Mouse (Mus musculus) heart, adult 2 months (tissue): ENCODE data around the gene Mt2. TPM values are rescaled to one million over a fixed set of nuclear protein-coding genes. Genes with fewer than 3 reads are reported as not detected.

ENCODE experiments used
- DNase-seq, 2 experiments: peaks; one replicate each; pipeline ENCODE4 v3.0.0; 2021
- H3K27ac ChIP-seq: fragments of 200-600 bp; 2 replicates; pipeline ENCODE4 v1.8.1; 2022
- H3K27me3 ChIP-seq: fragments of 200-500 bp; 2 replicates; pipeline ENCODE4 v1.6.1; 2012; ENCODE audit warnings: mild to moderate bottlenecking, low read length, inconsistent platforms, mixed read lengths; ENCODE audit not compliant: control insufficient read depth, insufficient read depth
- H3K36me3 ChIP-seq: fragments of 200-500 bp; 2 replicates; pipeline ENCODE4 v1.6.1; 2012; ENCODE audit warnings: low read length, inconsistent platforms; ENCODE audit not compliant: control insufficient read depth, insufficient read depth
- H3K4me1 ChIP-seq: fragments of 200-500 bp; 2 replicates; pipeline ENCODE4 v1.6.1; 2011; ENCODE audit warnings: low read length; ENCODE audit not compliant: control insufficient read depth, insufficient read depth
- H3K4me3 ChIP-seq: fragments of 200-600 bp; 2 replicates; pipeline ENCODE4 v1.8.1; 2022
- H3K79me2 ChIP-seq: fragments of 200-500 bp; replicated peaks from 2 replicates; pipeline ENCODE4 v1.6.1; 2012; ENCODE audit warnings: mild to moderate bottlenecking, inconsistent platforms, low read length, moderate library complexity, mixed read lengths; ENCODE audit not compliant: control insufficient read depth, insufficient read depth
- H3K9ac ChIP-seq: fragments of 200-500 bp; 2 replicates; pipeline ENCODE4 v1.6.1; 2012; ENCODE audit warnings: low read depth, mild to moderate bottlenecking, control low read depth, inconsistent platforms, low read length, mixed read lengths
- CTCF ChIP-seq: fragments of 200-600 bp; IDR thresholded peaks from 2 replicates; pipeline ENCODE4 v1.8.1; 2022; ENCODE audit warnings: antibody characterized with exemption, mild to moderate bottlenecking, moderate library complexity
- EP300 ChIP-seq: fragments of 200-500 bp; IDR thresholded peaks from 2 replicates; pipeline ENCODE4 v1.6.1; 2011; ENCODE audit warnings: low read depth, low read length, control low read depth; ENCODE audit not compliant: insufficient read depth
- POLR2A ChIP-seq: fragments of 200-500 bp; IDR thresholded peaks from 2 replicates; pipeline ENCODE4 v1.6.1; 2011; ENCODE audit warnings: mild to moderate bottlenecking, low read depth, low read length, control low read depth; ENCODE audit not compliant: insufficient read depth
- WGBS: fragments of 180-500 bp; shearing (Covaris S2); methylation state at CpG from one replicate; pipeline ENCODE4 v1.1.7; 2018; 5-methylcytosine and 5-hydroxymethylcytosine counted together
- intact Hi-C: fragments of 180-260 bp; cut with DNase I; formaldehyde crosslinking; loops from one replicate; pipeline ENCODE4 v1.15.1; 2025
- polyA plus RNA-seq: library from polyadenylated mRNA; depleted of rRNA; stranded (reverse); fragments of >200 nt; gene quantifications from 2 replicates; pipeline ENCODE4 v1.2.3, GENCODE M21; 2012
- total RNA-seq, 2 experiments: library from RNA; stranded (reverse); gene quantifications; 2 replicates each; pipeline ENCODE4 v1.2.3; 2021

The Mt2 gene
- total and polyA plus RNA-seq, 3 experiments: 32.2 to 74.4 (median 51.8) TPM

DNA sequence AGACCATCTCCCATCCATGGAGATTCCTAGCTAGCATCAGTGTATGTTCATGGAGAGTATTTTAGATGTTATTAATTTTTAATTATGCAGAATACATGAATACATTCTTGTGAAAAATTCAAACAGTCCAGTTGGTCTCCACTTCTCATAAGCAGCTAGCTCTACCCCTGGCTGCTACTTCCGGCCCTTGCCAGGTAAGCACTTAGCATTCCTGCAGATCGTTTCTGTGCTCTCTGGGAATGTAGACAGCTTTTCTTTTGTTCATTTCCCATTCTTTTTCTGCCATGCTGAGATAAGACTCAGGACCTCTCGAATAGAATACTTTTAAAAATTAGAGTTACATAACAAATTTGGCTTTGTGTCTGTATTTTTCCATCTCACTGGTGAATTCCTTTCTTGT, 31.6 kb downstream of the Mt2 start:
- intact Hi-C loops: no loop called here
- Histone ChIP-seq H3K9ac (no peak overlapping the region), H3K4me1 (no peaks in the 10 kb centered on the region), H3K27ac (no peak overlapping the region), H3K27me3 (no peaks in the 10 kb centered on the region), H3K79me2 (no peaks in the 10 kb centered on the region), H3K36me3 (no peaks in the 10 kb centered on the region), H3K4me3 (no peak overlapping the region)
- no peak for DNase-seq
- 54% methylated on average over 3 of the region's 3 CpGs for WGBS
- TF ChIP-seq POLR2A (no peak), CTCF (no peak), EP300 (no peak)

DNA sequence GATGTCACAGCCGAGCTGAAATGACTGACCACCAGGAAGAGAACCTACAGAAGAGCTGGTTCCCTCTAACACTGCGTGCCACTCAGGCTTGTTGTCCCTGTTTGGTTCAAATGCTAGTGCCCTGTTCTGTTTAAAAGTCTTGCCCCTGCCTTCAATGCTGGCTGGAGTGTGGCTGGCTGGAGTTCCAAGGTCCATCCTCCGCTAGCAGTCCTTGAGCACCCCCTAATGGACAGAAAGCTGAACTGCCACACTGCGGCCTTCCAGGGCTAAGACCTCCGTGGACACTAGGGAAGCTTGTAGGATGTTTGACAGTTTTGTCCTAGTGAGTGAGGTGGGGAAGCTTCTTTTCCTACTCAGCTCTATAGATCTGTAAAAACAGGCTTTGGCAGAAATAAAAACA, 33.3 kb downstream of the Mt2 start:
- Histone ChIP-seq H3K4me1 (peaks cover 2% of the 10 kb centered on the region; the same call in 1 of the 2 replicates), H3K4me3 (no peak overlapping the region), H3K27ac (no peak overlapping the region), H3K27me3 (no peaks in the 10 kb centered on the region), H3K9ac (no peak overlapping the region), H3K79me2 (no peaks in the 10 kb centered on the region), H3K36me3 (no peaks in the 10 kb centered on the region)
- intact Hi-C loops: no loop called here
- WGBS: 16% methylated on average over 5 of the region's 5 CpGs
- TF ChIP-seq EP300 (peak; percentile 61; the same call in 1 of the 2 replicates), CTCF (peak; percentile 96), POLR2A (no peak)
- peak; percentile 54 to 78 for DNase-seq

DNA sequence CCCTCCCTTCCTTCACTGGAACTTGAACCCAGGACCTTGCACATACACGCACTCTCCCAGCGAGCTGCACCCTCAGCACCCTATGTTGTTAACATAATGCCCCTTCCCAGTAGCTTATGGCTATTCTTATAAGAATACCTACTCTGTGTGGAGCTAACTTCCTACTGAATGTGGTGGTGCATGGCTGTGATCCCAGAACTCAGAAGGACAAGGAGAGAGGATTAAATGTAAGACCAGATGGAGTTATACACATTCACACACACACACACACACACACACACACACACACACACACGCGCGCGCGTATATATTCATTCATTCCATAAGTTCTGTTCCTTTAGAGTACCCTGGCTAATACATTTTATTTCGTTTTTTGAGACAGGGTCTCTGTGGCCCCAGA, 33.8 kb downstream of the Mt2 start:
- Histone ChIP-seq H3K4me3 (no peak overlapping the region), H3K9ac (no peak overlapping the region), H3K4me1 (peaks cover 2% of the 10 kb centered on the region; the same call in 1 of the 2 replicates), H3K79me2 (no peaks in the 10 kb centered on the region), H3K27ac (no peak overlapping the region), H3K36me3 (no peaks in the 10 kb centered on the region), H3K27me3 (no peaks in the 10 kb centered on the region)
- TF ChIP-seq EP300: no peak
- TF ChIP-seq POLR2A: no peak
- TF ChIP-seq CTCF: no peak
- WGBS: 89% methylated on average over 8 of the region's 8 CpGs
- intact Hi-C loops: no loop called here
- no peak for DNase-seq

DNA sequence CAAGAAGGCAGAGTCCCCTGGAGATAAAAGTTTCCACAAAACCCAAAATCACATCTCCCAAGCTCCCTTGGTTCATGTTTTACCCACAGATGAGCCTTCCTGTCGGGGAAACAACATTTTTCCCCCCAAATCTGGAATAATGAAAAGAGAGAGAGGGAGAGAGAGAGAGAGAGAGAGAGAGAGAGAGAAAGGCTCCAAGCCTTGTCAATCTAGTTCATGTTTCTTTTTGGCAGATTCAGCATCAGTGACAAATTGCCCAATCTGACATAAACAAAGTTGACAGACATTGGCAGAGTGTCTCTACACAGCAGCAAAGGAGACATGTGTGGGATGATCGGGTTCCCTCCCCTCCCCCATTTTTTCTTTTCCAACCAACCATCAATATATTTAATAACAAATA, 35.0 kb downstream of the Mt2 start:
- no peak for TF ChIP-seq CTCF
- no peak for TF ChIP-seq EP300
- TF ChIP-seq POLR2A: no peak
- intact Hi-C loops: no loop called here
- Histone ChIP-seq H3K27ac (no peak overlapping the region), H3K4me1 (peaks cover 2% of the 10 kb centered on the region; the same call in 1 of the 2 replicates), H3K27me3 (no peaks in the 10 kb centered on the region), H3K4me3 (no peak overlapping the region), H3K9ac (no peak overlapping the region), H3K79me2 (no peaks in the 10 kb centered on the region), H3K36me3 (no peaks in the 10 kb centered on the region)
- DNase-seq: no peak
- 68% methylated on average over 2 of the region's 2 CpGs for WGBS

DNA sequence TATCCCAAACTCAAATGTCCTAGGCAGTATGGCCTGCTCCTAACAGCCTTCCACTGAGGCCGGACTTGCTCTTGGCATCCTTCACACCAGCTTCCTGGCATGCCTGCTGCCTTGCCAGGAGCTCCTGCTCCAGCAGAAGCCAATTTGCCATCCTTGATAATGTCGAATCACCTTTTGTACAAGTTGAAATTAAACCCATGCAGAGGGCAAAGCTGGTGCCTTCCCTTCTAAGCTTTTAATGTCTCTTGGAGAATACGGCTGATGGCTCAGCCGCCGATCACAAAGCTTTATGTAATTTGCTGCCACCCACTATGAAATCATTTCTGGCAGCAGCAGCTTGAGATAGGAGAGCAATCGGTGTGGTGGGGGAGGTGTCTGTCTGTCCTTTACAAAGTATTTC, 37.2 kb downstream of the Mt2 start:
- Histone ChIP-seq H3K27ac (no peak overlapping the region), H3K9ac (peak overlapping the region; percentile 62), H3K4me3 (no peak overlapping the region), H3K79me2 (no peaks in the 10 kb centered on the region), H3K27me3 (no peaks in the 10 kb centered on the region), H3K36me3 (no peaks in the 10 kb centered on the region), H3K4me1 (peaks cover 3% of the 10 kb centered on the region)
- WGBS: 31% methylated on average over 6 of the region's 6 CpGs
- TF ChIP-seq EP300 (0 out of 2 replicates have a peak, but pooled peaks have one; percentile 7), POLR2A (no peak), CTCF (no peak)
- no peak for DNase-seq
- intact Hi-C loops: loop anchor here (5.0 kb wide), 1 partner anchor 112 kb away; the partner anchor contains the start of gene Bbs2

- no peak overlapping the region for H3K4me3 ChIP-seq
- 49% methylated on average over 3 of the region's 3 CpGs for WGBS
- H3K4me1 ChIP-seq: peaks cover 4% of the 10 kb centered on the region
- intact Hi-C loops: loop anchor here (5.0 kb wide), 1 partner anchor 113 kb away; the partner anchor contains the start of gene Bbs2
- TF ChIP-seq EP300 (no peak), CTCF (no peak), POLR2A (no peak)
- no peak overlapping the region for H3K27ac ChIP-seq
- H3K27me3 ChIP-seq: no peaks in the 10 kb centered on the region
- H3K79me2 ChIP-seq: no peaks in the 10 kb centered on the region
- H3K9ac ChIP-seq: no peak overlapping the region
- no peaks in the 10 kb centered on the region for H3K36me3 ChIP-seq
- no peak for DNase-seq
These were observed 37.8 kb downstream of the Mt2 start for GRCm38 (mm10) chr8:94210225-94210624.
